Comparison of ENCODE assay signal across 23 mouse cellular contexts in genomic region chr8:3428426-3428825, GRCm38 (mm10). TPM values are rescaled to one million over a fixed set of nuclear protein-coding genes. Genes with fewer than 3 reads are reported as not detected.
"Had no signal": no experiment of that assay in that cellular context is flagged by ENCODE, and none has a peak within 500 bp of the region (broad histone marks: within the 10 kb centered on the region; RNA-seq: fewer than 3 reads in every experiment).

No protein-coding gene starts in this region.

- H3K9me3 ChIP-seq: lung, embryonic 15.5 days; megakaryocyte, embryonic 14.5 days; midbrain, embryonic 13.5 days; midbrain, embryonic 15.5 days; neural tube, embryonic 13.5 days; neural tube, embryonic 15.5 days had no signal

- DNase-seq: lung, adult 2 months; lung, postnatal 14 days; lung, postnatal 36 days; retina, postnatal 1 day; right cerebral cortex, adult 18-20 months; right cerebral cortex, postnatal 25 days; right cerebral cortex, postnatal 4 days; spleen, adult 18-20 months; thymus, adult 18-20 months; thymus, postnatal 14 days; thymus, postnatal 36 days had no signal

- ATAC-seq: lung, postnatal 0 days; midbrain, embryonic 13.5 days; midbrain, embryonic 15.5 days had no signal

- H3K4me3 ChIP-seq: lung, embryonic 15.5 days; megakaryocyte, embryonic 14.5 days; midbrain, embryonic 13.5 days; midbrain, embryonic 15.5 days; neural tube, embryonic 13.5 days; neural tube, embryonic 15.5 days had no signal

- H3K4me2 ChIP-seq: lung, embryonic 15.5 days; midbrain, embryonic 11.5 days; midbrain, embryonic 13.5 days; midbrain, embryonic 15.5 days; neural tube, embryonic 13.5 days; neural tube, embryonic 15.5 days had no signal

- H3K27me3 ChIP-seq: lung, embryonic 15.5 days; megakaryocyte, embryonic 14.5 days; midbrain, embryonic 13.5 days; midbrain, embryonic 15.5 days; neural tube, embryonic 13.5 days; neural tube, embryonic 15.5 days had no signal

- H3K9ac ChIP-seq: lung, embryonic 15.5 days; midbrain, embryonic 13.5 days; midbrain, embryonic 15.5 days; neural tube, embryonic 13.5 days; neural tube, embryonic 15.5 days had no signal

- H3K4me1 ChIP-seq: lung, embryonic 15.5 days; midbrain, embryonic 13.5 days; midbrain, embryonic 15.5 days; neural tube, embryonic 13.5 days; neural tube, embryonic 15.5 days had no signal

- H3K27ac ChIP-seq: lung, embryonic 15.5 days; macrophage; midbrain, embryonic 13.5 days; midbrain, embryonic 15.5 days; neural tube, embryonic 13.5 days; neural tube, embryonic 15.5 days had no signal

RNA-seq across cellular contexts. Expression of gene Tex45, which starts 42.2 kb away (rescaled TPM):
- polyA plus RNA-seq: lung, embryonic 15.5 days; lung, postnatal 0 days; macrophage; stomach, embryonic 14.5 days; stomach, embryonic 16.5 days; thymus, postnatal 0 days had no signal
